Mouse (Mus musculus) ES-E14 (cell line): ENCODE data around the gene Fosl2.

Experiments
- CHD2 ChIP-seq: IDR thresholded peaks from 2 replicates; pipeline ENCODE4 v1.6.1; 2014; ENCODE audit warnings: mild to moderate bottlenecking, low read depth, low read length, inconsistent platforms
- MAFK ChIP-seq: IDR thresholded peaks from 2 replicates; pipeline ENCODE4 v1.6.1; 2014; ENCODE audit warnings: mild to moderate bottlenecking, low read depth, low read length, inconsistent platforms; ENCODE audit not compliant: insufficient read depth
- ZC3H11A ChIP-seq: IDR thresholded peaks from 2 replicates; pipeline ENCODE4 v1.6.1; 2012; ENCODE audit warnings: low read depth, mild to moderate bottlenecking, inconsistent platforms, low read length, borderline replicate concordance
- ZNF384 ChIP-seq: IDR thresholded peaks from 2 replicates; pipeline ENCODE4 v1.6.1; 2012; ENCODE audit warnings: low read depth, low read length, inconsistent platforms

DNA sequence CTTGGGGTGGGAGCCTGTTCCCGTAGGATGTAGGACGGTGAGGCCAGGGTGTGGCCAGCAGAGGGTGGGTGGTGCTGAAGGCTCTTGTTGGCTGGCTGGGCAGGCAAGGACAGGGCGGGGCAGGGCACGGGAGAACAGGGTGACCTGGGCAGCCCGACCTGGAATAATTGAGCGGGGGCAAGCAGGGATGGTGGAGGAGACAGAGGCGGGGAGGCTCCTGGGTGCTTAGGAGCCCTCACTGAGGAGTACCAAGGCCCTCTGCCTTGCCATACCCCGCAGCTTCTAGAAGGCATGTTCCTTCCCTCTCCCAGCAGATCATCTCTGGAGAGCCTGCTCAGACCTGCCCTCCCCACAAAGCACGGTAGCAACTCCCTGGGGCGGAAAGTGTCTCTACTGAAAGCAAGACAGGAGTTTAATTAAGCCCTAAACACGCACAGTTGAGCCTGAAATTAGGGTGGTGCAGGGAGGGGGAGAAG, 14.7 kb upstream of the Fosl2 start:
- TF ChIP-seq ZNF384 (no peak), ZC3H11A (no peak), CHD2 (no peak), MAFK (no peak)
